Mouse (Mus musculus): ENCODE measurements around the gene Tob2. TPM values are rescaled to one million over a fixed set of nuclear protein-coding genes. Genes with fewer than 3 reads are reported as not detected.

Gene Tob2
- polyA plus RNA-seq, 1 experiment from 2014 or later, result 12.3 TPM

DNA sequence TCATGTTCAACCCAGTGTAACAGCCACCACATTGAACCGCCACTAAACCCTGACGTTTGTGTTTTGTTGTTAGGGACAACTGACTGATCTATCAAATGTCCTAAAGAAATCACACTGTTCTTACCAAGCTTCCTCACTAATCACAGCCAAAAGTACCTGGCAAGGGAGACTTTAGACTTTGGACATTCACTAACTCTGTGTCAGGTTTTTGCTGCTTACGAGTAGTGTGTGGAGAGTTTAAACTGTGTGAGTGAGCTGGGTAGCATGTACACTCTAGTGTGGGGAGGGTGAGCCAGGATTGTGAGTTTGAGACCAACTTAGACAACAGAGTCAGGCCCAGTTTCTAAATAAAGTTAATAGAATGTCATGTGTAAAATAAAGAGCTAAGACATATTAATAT, 23.8 kb upstream of the Tob2 start:
- peak overlapping the region; percentile 80 for H3K27ac ChIP-seq (ENCODE audit: low read depth)

GRCm38 (mm10) chr15:81879531-81880401, 21.2 kb upstream of the Tob2 start:
- H3K4me2 ChIP-seq (ENCODE audit: low read depth, low read length), result peak overlapping the region; percentile 13; the same call in 1 of the 2 replicates
- no peak overlapping the region for H3K9ac ChIP-seq (replicated peaks)
- no peak overlapping the region for H3K27ac ChIP-seq (ENCODE audit: low read depth)
- H3K4me1 ChIP-seq (ENCODE audit: insufficient read depth), result peaks cover 34% of the 10 kb centered on the region
- TF ChIP-seq CTCF (IDR thresholded peaks at IDR 0.05; ENCODE audit: low read depth) (no peak), EP300 (IDR thresholded peaks at IDR 0.05; ENCODE audit: low read depth) (no peak)
- no peaks in the 10 kb centered on the region for H3K27me3 ChIP-seq (ENCODE audit: insufficient read depth, low read length)
- WGBS (ENCODE audit: insufficient replicate concordance), result 75% methylated on average over 5 of the region's 5 CpGs
- ATAC-seq (no peak), DNase-seq (no peak)
- no peaks in the 10 kb centered on the region for H3K9me3 ChIP-seq (ENCODE audit: low read length)
- no peaks in the 10 kb centered on the region for H3K36me3 ChIP-seq (replicated peaks; ENCODE audit: insufficient read depth, low read length)
- H3K4me3 ChIP-seq (ENCODE audit: low read depth, low read length), result no peak overlapping the region

More for the DNA sequence above, 23.8 kb upstream of the Tob2 start:
- Histone ChIP-seq H3K27me3 (ENCODE audit: insufficient read depth, low read length) (no peaks in the 10 kb centered on the region), H3K9me3 (ENCODE audit: low read length) (no peaks in the 10 kb centered on the region), H3K36me3 (replicated peaks; ENCODE audit: insufficient read depth, low read length) (peaks cover 4% of the 10 kb centered on the region; the same call in 1 of the 2 replicates), H3K9ac (replicated peaks) (0 out of 2 replicates have a peak overlapping the region, but pooled peaks have one; percentile 21), H3K4me1 (ENCODE audit: insufficient read depth) (peaks cover 38% of the 10 kb centered on the region), H3K4me3 (ENCODE audit: low read depth, low read length) (no peak overlapping the region), H3K4me2 (ENCODE audit: low read depth, low read length) (peak overlapping the region; percentile 2; the same call in 1 of the 2 replicates)
- no peak for TF ChIP-seq CTCF (IDR thresholded peaks at IDR 0.05; ENCODE audit: low read depth)
- TF ChIP-seq EP300 (IDR thresholded peaks at IDR 0.05; ENCODE audit: low read depth), result no peak
- DNase-seq (no peak), ATAC-seq (peak; percentile 85)
- WGBS (ENCODE audit: insufficient replicate concordance), result 63% methylated on average over 3 of the region's 3 CpGs

GRCm38 (mm10) chr15:81872262-81873136, 13.9 kb upstream of the Tob2 start, which contains the start of gene Aco2:
Gene Aco2, plus strand, starts transcription at chr15:81872309.
- TF ChIP-seq EP300 (IDR thresholded peaks at IDR 0.05; ENCODE audit: low read depth), result 0 out of 2 replicates have a peak, but pooled peaks have one; percentile 41
- TF ChIP-seq CTCF (IDR thresholded peaks at IDR 0.05; ENCODE audit: low read depth), result no peak

DNA sequence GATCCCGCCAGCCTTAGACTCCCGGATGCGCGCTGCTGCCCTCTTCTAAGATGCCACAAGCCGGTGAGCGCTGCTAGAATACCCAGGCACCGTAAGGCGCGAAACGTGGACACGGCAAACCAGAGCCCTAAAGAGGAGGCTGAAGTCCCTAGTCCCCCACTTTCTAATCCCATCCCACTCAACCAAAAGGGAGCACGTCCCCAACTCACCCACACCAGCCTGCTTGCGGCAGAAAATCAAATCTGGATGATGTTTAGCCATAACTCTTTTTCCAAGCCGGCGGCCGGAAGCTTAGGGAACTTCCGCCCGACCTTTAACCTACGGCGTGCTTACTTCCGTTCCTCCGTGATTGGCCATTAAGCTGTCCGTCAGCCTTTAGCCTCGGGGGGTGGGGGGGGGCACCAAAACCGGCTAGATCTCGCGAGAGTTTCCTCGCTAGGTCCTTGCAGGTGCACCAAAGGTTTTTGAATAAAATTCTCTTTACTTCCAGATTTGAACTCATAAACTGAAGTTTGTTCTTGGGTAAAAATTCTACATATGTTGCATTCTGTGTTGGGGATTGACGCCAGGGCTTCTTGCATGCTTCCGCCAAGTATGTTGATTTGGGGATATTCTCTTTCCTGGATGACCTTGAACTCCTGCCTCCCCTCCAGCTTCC, 13.1 kb upstream of the Tob2 start, which contains the start of gene Phf5a:
TSS of gene Phf5a (minus strand) at position 308 of the 658 bp plus-strand sequence.
- DNase-seq (peak; percentile 95), ATAC-seq (peak; percentile 91)
- peaks cover 39% of the 10 kb centered on the region for H3K36me3 ChIP-seq (replicated peaks; ENCODE audit: insufficient read depth, low read length)
- H3K9me3 ChIP-seq (ENCODE audit: low read length), result no peaks in the 10 kb centered on the region
- peak within 1 kb of the TSS; percentile 86 for H3K9ac ChIP-seq (replicated peaks)
- H3K27ac ChIP-seq (ENCODE audit: low read depth), result peak within 1 kb of the TSS; percentile 99
- H3K4me2 ChIP-seq (ENCODE audit: low read depth, low read length), result peak within 1 kb of the TSS; percentile 90
- no peaks in the 10 kb centered on the region for H3K27me3 ChIP-seq (ENCODE audit: insufficient read depth, low read length)
- WGBS (ENCODE audit: insufficient replicate concordance), result 2% methylated on average over 30 of the region's 30 CpGs
- TF ChIP-seq EP300 (IDR thresholded peaks at IDR 0.05; ENCODE audit: low read depth), result peak; percentile 98
- TF ChIP-seq CTCF (IDR thresholded peaks at IDR 0.05; ENCODE audit: low read depth), result no peak
- peak within 1 kb of the TSS; percentile 95 for H3K4me3 ChIP-seq (ENCODE audit: low read depth, low read length)
- peaks cover 17% of the 10 kb centered on the region for H3K4me1 ChIP-seq (ENCODE audit: insufficient read depth)

More at GRCm38 (mm10) chr15:81872262-81873136, 13.9 kb upstream of the Tob2 start, which contains the start of gene Aco2:
- Histone ChIP-seq H3K9me3 (ENCODE audit: low read length) (no peaks in the 10 kb centered on the region), H3K36me3 (replicated peaks; ENCODE audit: insufficient read depth, low read length) (peaks cover 32% of the 10 kb centered on the region), H3K4me3 (ENCODE audit: low read depth, low read length) (peak within 1 kb of the TSS; percentile 95), H3K27me3 (ENCODE audit: insufficient read depth, low read length) (no peaks in the 10 kb centered on the region), H3K4me2 (ENCODE audit: low read depth, low read length) (peak within 1 kb of the TSS; percentile 90), H3K9ac (replicated peaks) (peak within 1 kb of the TSS; percentile 86), H3K4me1 (ENCODE audit: insufficient read depth) (peaks cover 17% of the 10 kb centered on the region), H3K27ac (ENCODE audit: low read depth) (peak within 1 kb of the TSS; percentile 99)
- peak; percentile 99 for DNase-seq
- WGBS (ENCODE audit: insufficient replicate concordance), result under 1% methylated on average over 53 of the region's 53 CpGs
- ATAC-seq, result peak; percentile 90

DNA sequence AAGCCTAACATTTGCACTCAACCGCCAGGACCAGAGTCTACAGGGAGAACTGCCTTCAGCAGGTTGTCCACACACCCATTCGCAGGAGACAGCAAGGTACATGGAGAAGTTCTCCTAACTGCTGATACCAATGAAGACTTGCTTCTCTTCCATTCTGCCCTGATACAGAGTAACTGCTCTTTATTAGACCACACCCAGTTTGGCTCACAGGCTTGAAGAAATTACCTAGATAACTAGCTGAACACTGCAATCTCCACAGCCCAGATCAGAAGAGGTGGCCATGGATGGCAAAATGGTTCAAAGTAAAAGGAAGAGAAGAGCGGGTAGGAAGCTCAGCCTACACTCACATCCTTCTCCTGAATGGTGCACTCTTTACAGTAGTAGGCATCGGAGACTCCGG, 11.4 kb upstream of the Tob2 start:
- Histone ChIP-seq H3K36me3 (replicated peaks; ENCODE audit: insufficient read depth, low read length) (peaks cover 57% of the 10 kb centered on the region), H3K27me3 (ENCODE audit: insufficient read depth, low read length) (no peaks in the 10 kb centered on the region), H3K9me3 (ENCODE audit: low read length) (no peaks in the 10 kb centered on the region), H3K4me3 (ENCODE audit: low read depth, low read length) (no peak overlapping the region), H3K9ac (replicated peaks) (no peak overlapping the region), H3K27ac (ENCODE audit: low read depth) (peak overlapping the region; percentile 2; the same call in 1 of the 2 replicates), H3K4me2 (ENCODE audit: low read depth, low read length) (peak overlapping the region; percentile 89), H3K4me1 (ENCODE audit: insufficient read depth) (peaks cover 17% of the 10 kb centered on the region)
- TF ChIP-seq CTCF (IDR thresholded peaks at IDR 0.05; ENCODE audit: low read depth) (no peak), EP300 (IDR thresholded peaks at IDR 0.05; ENCODE audit: low read depth) (no peak)
- 80% methylated on average over 5 of the region's 5 CpGs for WGBS (ENCODE audit: insufficient replicate concordance)
- ATAC-seq (no peak), DNase-seq (no peak)

Data from liver, postnatal 0 days (tissue).